ENCODE assay signal across 32 mouse cellular contexts in the genomic region with DNA sequence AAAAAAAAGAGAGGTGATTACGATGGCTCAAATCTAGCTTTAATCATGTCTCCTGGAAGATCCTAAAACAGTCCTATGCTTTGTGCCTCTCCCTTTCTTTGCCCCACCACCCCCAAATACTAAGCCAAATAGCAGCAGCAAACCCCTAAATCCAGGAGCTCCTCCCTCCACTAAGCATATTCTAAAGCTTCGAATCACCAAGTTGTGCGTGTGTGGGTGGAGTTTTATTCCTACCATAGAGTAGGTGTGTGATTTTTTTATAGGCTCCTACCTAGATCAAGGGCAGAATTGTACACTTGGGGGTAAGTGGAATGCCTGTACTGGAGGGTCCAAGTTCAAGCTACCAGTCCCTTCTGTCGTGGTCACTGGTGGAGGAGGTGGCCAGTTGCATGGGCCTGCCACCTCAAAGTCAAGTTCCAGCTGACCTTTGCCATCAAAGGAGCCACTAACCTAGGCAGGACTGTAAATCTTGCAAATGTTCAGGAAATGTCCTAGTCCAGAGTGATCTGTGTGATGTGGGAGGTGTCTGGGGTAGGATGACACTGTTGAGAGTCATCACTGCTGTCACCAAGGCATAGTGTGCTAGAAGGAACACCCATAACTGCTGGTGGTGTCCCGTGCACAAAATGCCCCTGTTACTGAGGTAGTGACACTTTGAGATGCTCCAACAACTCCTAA. TPM values are rescaled to one million over a fixed set of nuclear protein-coding genes. Genes with fewer than 3 reads are reported as not detected.
"Had no signal": no experiment of that assay in that cellular context is flagged by ENCODE, and none has a peak within 500 bp of the region (broad histone marks: within the 10 kb centered on the region; RNA-seq: fewer than 3 reads in every experiment).

No protein-coding gene starts in this region.

- DNase-seq: gastrocnemius, adult 2 months; gastrocnemius, postnatal 14 days; gastrocnemius, postnatal 36 days; heart, adult 11 months; heart, adult 2 months; heart, postnatal 14 days; heart, postnatal 36 days; kidney, adult 11 months; kidney, adult 2 months; kidney, adult 9 months; kidney, postnatal 10 days; kidney, postnatal 36 days; liver; liver, embryonic 13.5 days had no signal

- H3K4me2 ChIP-seq: heart, embryonic 11.5 days; heart, embryonic 13.5 days; heart, embryonic 15.5 days; hindbrain, embryonic 13.5 days; hindbrain, embryonic 15.5 days; limb, embryonic 12.5 days; liver, embryonic 11.5 days; liver, embryonic 13.5 days; liver, embryonic 15.5 days had no signal

- H3K9me3 ChIP-seq: heart, embryonic 13.5 days; heart, embryonic 15.5 days; hindbrain, embryonic 13.5 days; hindbrain, embryonic 15.5 days; limb, embryonic 10.5 days; limb, embryonic 12.5 days; liver, embryonic 13.5 days; liver, embryonic 15.5 days had no signal

- H3K36me3 ChIP-seq: heart, embryonic 13.5 days; heart, embryonic 15.5 days; hindbrain, embryonic 13.5 days; hindbrain, embryonic 15.5 days; limb, embryonic 10.5 days; limb, embryonic 12.5 days; liver, embryonic 13.5 days; liver, embryonic 15.5 days had no signal

- ATAC-seq: hindbrain, postnatal 0 days; intestine, embryonic 16.5 days had no signal

- H3K4me3 ChIP-seq: gastrocnemius, adult 2 months; heart, adult 2 months; heart, embryonic 13.5 days; heart, embryonic 15.5 days; hindbrain, embryonic 13.5 days; hindbrain, embryonic 15.5 days; limb, embryonic 10.5 days; limb, embryonic 12.5 days; liver, embryonic 13.5 days; liver, embryonic 15.5 days had no signal

- H3K4me1 ChIP-seq: liver, embryonic 13.5 days; liver, embryonic 15.5 days had no signal

- H3K27ac ChIP-seq: gastrocnemius, adult 2 months; heart, adult 2 months; heart, embryonic 13.5 days; heart, embryonic 15.5 days; hindbrain, embryonic 13.5 days; hindbrain, embryonic 15.5 days; hindbrain, postnatal 0 days; limb, embryonic 10.5 days; limb, embryonic 12.5 days; liver, embryonic 13.5 days; liver, embryonic 15.5 days had no signal

- H3K9ac ChIP-seq: heart, embryonic 13.5 days; heart, embryonic 15.5 days; hindbrain, embryonic 13.5 days; hindbrain, embryonic 15.5 days; limb, embryonic 12.5 days; liver, embryonic 13.5 days; liver, embryonic 15.5 days had no signal

- H3K27me3 ChIP-seq: hindbrain, embryonic 13.5 days; hindbrain, embryonic 15.5 days; limb, embryonic 12.5 days had no signal

RNA-seq across cellular contexts. Expression of gene Pla2g2c, which starts 5.9 kb away (rescaled TPM):
- total RNA-seq: gastrocnemius, adult 2 months; gastrocnemius, postnatal 14 days; gastrocnemius, postnatal 36 days; heart, postnatal 14 days; hematopoietic stem cell, adult 5-6 weeks; layer of hippocampus, postnatal 10 days; left cerebral cortex, postnatal 10 days had no signal
- polyA plus RNA-seq: liver, embryonic 13.5 days; liver, embryonic 15.5 days had no signal

RNA-seq across cellular contexts. Expression of gene Ubxn10, which starts 18.2 kb away (rescaled TPM):
- total RNA-seq: hematopoietic stem cell, adult 5-6 weeks had no signal

RNA-seq across cellular contexts. Expression of gene Pla2g2f, which starts 38.7 kb away (rescaled TPM):
- total RNA-seq: gastrocnemius, adult 2 months; gastrocnemius, postnatal 14 days; gastrocnemius, postnatal 36 days; hematopoietic stem cell, adult 5-6 weeks; hindbrain, postnatal 0 days; layer of hippocampus, postnatal 10 days; left cerebral cortex, postnatal 10 days; left cerebral cortex, postnatal 25 days had no signal
- polyA plus RNA-seq: gonadal fat pad, adult 2 months; heart, embryonic 11.5 days; heart, embryonic 13.5 days; heart, postnatal 0 days; kidney, adult 2 months; liver, embryonic 11.5 days; liver, embryonic 13.5 days; liver, embryonic 15.5 days had no signal

RNA-seq across cellular contexts. Expression of gene Pla2g2d, which starts 56.8 kb away (rescaled TPM):
- total RNA-seq: gastrocnemius, postnatal 14 days; hematopoietic stem cell, adult 5-6 weeks; layer of hippocampus, postnatal 10 days had no signal
- polyA plus RNA-seq: heart, embryonic 11.5 days; heart, embryonic 13.5 days; heart, embryonic 15.5 days; heart, postnatal 0 days; kidney, embryonic 16.5 days; limb, embryonic 10.5 days; limb, embryonic 12.5 days; liver, embryonic 11.5 days; liver, embryonic 13.5 days; liver, embryonic 15.5 days had no signal
